Mouse (Mus musculus) G1E (cell line): ENCODE data around the gene Lrig1.

Experiments used
- CTCF ChIP-seq: IDR thresholded peaks from 2 replicates; pipeline ENCODE4 v1.5.1; 2012; ENCODE audit warnings: low read depth, low read length, inconsistent platforms, mixed read lengths
- GATA1 ChIP-seq: IDR thresholded peaks from 2 replicates; pipeline ENCODE4 v1.6.1; 2012; ENCODE audit warnings: borderline replicate concordance, low read length, inconsistent platforms, mixed read lengths
- POLR2AphosphoS5 ChIP-seq: IDR thresholded peaks from 2 replicates; pipeline ENCODE4 v1.6.1; 2012; ENCODE audit warnings: low read depth, low read length, inconsistent platforms; ENCODE audit not compliant: insufficient replicate concordance
- TAL1 ChIP-seq: conservative IDR thresholded peaks from 2 replicates; pipeline ENCODE4 v1.6.1; 2012; ENCODE audit warnings: low read depth, low read length, inconsistent platforms, mixed read lengths

DNA sequence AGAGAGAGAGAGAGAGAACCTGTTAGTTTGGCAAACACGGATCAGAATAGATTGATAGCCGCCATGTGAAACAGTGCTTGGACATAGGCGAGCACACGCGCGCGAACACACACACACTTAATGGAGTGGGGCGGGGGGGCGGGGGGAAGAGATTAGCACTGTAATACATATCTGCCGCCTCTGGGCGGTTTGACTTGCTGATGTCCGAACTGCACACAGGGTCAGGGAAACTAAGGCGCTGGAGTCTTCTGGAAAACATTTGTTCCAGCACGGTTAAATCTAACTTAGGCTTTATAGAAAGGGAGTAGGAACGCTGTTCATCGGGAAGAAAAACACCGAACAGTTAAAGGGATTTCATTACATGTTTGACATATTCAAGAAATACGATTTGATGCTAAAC is 1.1 kb upstream of the Lrig1 start:
- TF ChIP-seq CTCF (no peak), GATA1 (no peak), POLR2AphosphoS5 (no peak), TAL1 (no peak)
